Mouse (Mus musculus): ENCODE measurements around the gene Tctn1.

Tctn1 gene

GRCm38 (mm10) chr5:122246547-122247167 is 17.6 kb downstream of the Tctn1 start:
- DNase-seq = no peak

- DNase-seq = peak; percentile 48 to 57
These were observed 19.1 kb downstream of the Tctn1 start for GRCm38 (mm10) chr5:122245186-122245585.

- DNase-seq = no peak
These were observed 20.3 kb downstream of the Tctn1 start for GRCm38 (mm10) chr5:122243781-122244523.

- no peak for DNase-seq
These were observed 21.6 kb downstream of the Tctn1 start for GRCm38 (mm10) chr5:122242521-122243123.

- no peak for DNase-seq
These were observed 23.3 kb downstream of the Tctn1 start for GRCm38 (mm10) chr5:122240989-122241388.

- peak in 1 of 2 experiments; percentile 37 for DNase-seq
These were observed 23.7 kb downstream of the Tctn1 start for GRCm38 (mm10) chr5:122240521-122240920.

GRCm38 (mm10) chr5:122239618-122240017 is 24.6 kb downstream of the Tctn1 start:
- no peak for DNase-seq

- no peak for DNase-seq
These were observed 27.1 kb downstream of the Tctn1 start for GRCm38 (mm10) chr5:122237200-122237599.

- no peak for DNase-seq
These were observed 28.9 kb downstream of the Tctn1 start for GRCm38 (mm10) chr5:122235196-122235836.

- DNase-seq = no peak
These were observed 29.7 kb downstream of the Tctn1 start for GRCm38 (mm10) chr5:122234319-122235195.

GRCm38 (mm10) chr5:122233695-122234094 is 30.6 kb downstream of the Tctn1 start:
- peak; percentile 22 to 34 for DNase-seq

- no peak for DNase-seq
These were observed 31.1 kb downstream of the Tctn1 start for GRCm38 (mm10) chr5:122233077-122233581.

- DNase-seq = no peak
These were observed 32.3 kb downstream of the Tctn1 start for GRCm38 (mm10) chr5:122232004-122232403.

GRCm38 (mm10) chr5:122231431-122231830 is 32.8 kb downstream of the Tctn1 start:
- DNase-seq = no peak

- DNase-seq = no peak
These were observed 33.4 kb downstream of the Tctn1 start for GRCm38 (mm10) chr5:122230816-122231215.

GRCm38 (mm10) chr5:122228772-122229171 is 35.5 kb downstream of the Tctn1 start:
- DNase-seq = peak; percentile 28 to 48

- DNase-seq = no peak
These were observed 35.9 kb downstream of the Tctn1 start for GRCm38 (mm10) chr5:122228271-122228765.

GRCm38 (mm10) chr5:122224291-122224690 is 40.0 kb downstream of the Tctn1 start:
- no peak for DNase-seq

- DNase-seq = no peak
These were observed 43.2 kb downstream of the Tctn1 start for GRCm38 (mm10) chr5:122221085-122221484.

- DNase-seq = peak; percentile 50 to 75
These were observed 44.3 kb downstream of the Tctn1 start for GRCm38 (mm10) chr5:122219655-122220629.

- DNase-seq = no peak
These were observed 45.3 kb downstream of the Tctn1 start for GRCm38 (mm10) chr5:122218928-122219327.

Data from kidney, postnatal 4 days (tissue).